Mouse (Mus musculus) v-Abl transformed pro-B cells (cell line): ENCODE measurements around the gene Evpl.
"Not testable (repeated sequence)": the region's sequence is repeated elsewhere in the genome, so short reads cannot be mapped to it uniquely, and the experiment has no call there.

ENCODE experiments used
- in situ Hi-C, 2 experiments: fragments of 400-800 bp; cut with MboI; formaldehyde crosslinking; loops; one replicate each; pipeline ENCODE4 v1.15.1; 2025; ENCODE audit not compliant: unreplicated experiment in 2 of 2

Evpl gene

GRCm38 (mm10) chr11:116237742-116238395, at the start of gene Evpl:
Gene Evpl, minus strand, starts transcription at chr11:116238077.
- in situ Hi-C loops, result no loop called here

- in situ Hi-C loops, result loop anchor here in 1 of 2 experiments (5.0 kb wide), 1 partner anchor 35 kb away; no protein-coding TSS in a partner anchor
Measured at GRCm38 (mm10) chr11:116287351-116287750, 49.5 kb upstream of the Evpl start.

GRCm38 (mm10) chr11:116285770-116286191, 47.9 kb upstream of the Evpl start:
- in situ Hi-C loops, result loop anchor here in 1 of 2 experiments (5.0 kb wide), 1 partner anchor 33 kb away; no protein-coding TSS in a partner anchor

GRCm38 (mm10) chr11:116283982-116284381, 46.1 kb upstream of the Evpl start:
- in situ Hi-C loops, result no loop called here

GRCm38 (mm10) chr11:116282912-116283521, 45.1 kb upstream of the Evpl start:
- in situ Hi-C loops, result no loop called here

- in situ Hi-C loops, result no loop called here
Measured at GRCm38 (mm10) chr11:116282089-116282488, 44.2 kb upstream of the Evpl start.

- in situ Hi-C loops, result no loop called here
Measured at GRCm38 (mm10) chr11:116281671-116282070, 43.8 kb upstream of the Evpl start.

GRCm38 (mm10) chr11:116280751-116281663, 43.1 kb upstream of the Evpl start, which contains the start of gene Galr2:
Gene Galr2, plus strand, starts transcription at chr11:116280939.
- in situ Hi-C loops, result no loop called here

GRCm38 (mm10) chr11:116277184-116277583, 39.3 kb upstream of the Evpl start:
- in situ Hi-C loops, result not testable (repeated sequence)

GRCm38 (mm10) chr11:116274045-116274666, 36.3 kb upstream of the Evpl start, which contains the start of gene Srp68:
Gene Srp68, minus strand, starts transcription at chr11:116274217.
- in situ Hi-C loops, result no loop called here

- in situ Hi-C loops, result no loop called here
Measured at GRCm38 (mm10) chr11:116273469-116274044, 35.7 kb upstream of the Evpl start.

- in situ Hi-C loops, result no loop called here
Measured at GRCm38 (mm10) chr11:116272589-116273468, 35.0 kb upstream of the Evpl start.

GRCm38 (mm10) chr11:116269560-116269959, 31.7 kb upstream of the Evpl start:
- in situ Hi-C loops, result no loop called here

- in situ Hi-C loops, result no loop called here
Measured at GRCm38 (mm10) chr11:116268313-116268712, 30.4 kb upstream of the Evpl start.

- in situ Hi-C loops, result no loop called here
Measured at GRCm38 (mm10) chr11:116267637-116268036, 29.8 kb upstream of the Evpl start.

- in situ Hi-C loops, result no loop called here
Measured at GRCm38 (mm10) chr11:116265850-116266249, 28.0 kb upstream of the Evpl start.

GRCm38 (mm10) chr11:116265352-116265751, 27.5 kb upstream of the Evpl start:
- in situ Hi-C loops, result no loop called here

- in situ Hi-C loops, result no loop called here
Measured at GRCm38 (mm10) chr11:116260259-116260658, 22.4 kb upstream of the Evpl start.

GRCm38 (mm10) chr11:116259461-116259860, 21.6 kb upstream of the Evpl start:
- in situ Hi-C loops, result no loop called here
